ENCODE assay signal across 8 mouse cellular contexts in the genomic region with DNA sequence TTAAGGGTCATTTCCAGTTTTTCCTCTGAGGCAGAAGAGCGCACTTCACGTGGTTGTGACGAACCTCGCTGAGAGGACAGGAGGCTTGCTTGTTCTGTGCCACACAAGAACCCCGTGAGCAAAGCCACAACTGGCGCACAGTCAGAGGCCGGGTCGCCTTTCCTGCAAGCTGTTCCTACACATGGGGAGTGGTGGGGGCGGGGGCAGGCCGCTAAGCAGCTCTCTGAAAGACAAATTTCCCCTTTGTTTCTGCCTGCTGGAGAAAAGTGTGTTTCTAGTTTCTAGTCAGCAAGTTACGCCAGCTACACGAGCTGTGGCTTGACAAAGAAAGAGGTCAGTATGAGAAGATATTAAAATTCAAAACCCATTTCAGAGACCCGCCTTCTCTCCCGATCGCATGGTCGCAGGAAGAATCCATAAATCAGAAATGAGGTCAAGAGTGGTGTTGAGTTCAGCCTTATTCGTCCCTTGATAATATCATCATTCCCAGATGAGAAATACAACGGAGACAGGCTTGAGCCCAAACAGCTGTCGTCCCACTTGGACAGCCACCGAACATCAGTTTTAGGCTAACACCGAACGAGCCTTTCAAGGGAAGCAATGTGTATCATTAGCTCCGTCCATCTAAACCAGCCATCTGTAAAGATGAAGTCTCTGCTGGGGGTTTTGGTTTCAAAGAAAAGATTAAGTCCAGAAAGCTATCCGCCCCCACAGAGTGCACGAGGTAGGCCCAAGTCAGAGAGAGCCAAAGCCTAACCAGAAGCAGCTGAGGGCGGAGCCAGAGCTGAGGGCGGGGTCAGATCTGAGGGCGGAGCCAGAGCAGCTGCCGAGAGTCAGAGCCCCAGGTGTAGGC. TPM values are rescaled to one million over a fixed set of nuclear protein-coding genes. Genes with fewer than 3 reads are reported as not detected.
DNase-seq lines count a peak whose midpoint lies in the region; TF ChIP-seq lines count a peak whose summit lies in the region.

No protein-coding gene starts in this region.

- intact Hi-C loops in heart, postnatal 10 days (cut with DNase I): no loop called here

- no peaks in the 10 kb centered on the region for H3K36me3 ChIP-seq in ES-Bruce4 (ENCODE audit: control insufficient read depth, insufficient read depth, low read length, poor library complexity, severe bottlenecking)

- DNase-seq in 416B (ENCODE audit: low read depth): peak; percentile 91
- peak; percentile 57 for DNase-seq in embryo, embryonic 9.5 days (ENCODE audit: extremely low spot score)
- peak; percentile 59 to 65 for DNase-seq in heart, postnatal 10 days
- DNase-seq in kidney, postnatal 36 days: peak; percentile 68 to 87
- DNase-seq in lung, postnatal 36 days: peak; percentile 89
- peak; percentile 35 for DNase-seq in right cerebral cortex, postnatal 4 days
- DNase-seq in frontal cortex, postnatal 14 days (ENCODE audit: low spot score in 2 of 2): no peak

- TF ChIP-seq EP300 in ES-Bruce4 (IDR thresholded peaks at IDR 0.05; ENCODE audit: insufficient read depth, low read depth, low read length): no peak

- H3K9ac ChIP-seq in ES-Bruce4 (ENCODE audit: low read depth, poor library complexity, severe bottlenecking): peak overlapping the region; percentile 30

- H3K27me3 ChIP-seq in ES-Bruce4 (ENCODE audit: control insufficient read depth, insufficient read depth, low read length, poor library complexity, severe bottlenecking): no peaks in the 10 kb centered on the region

- H3K4me3 ChIP-seq in ES-Bruce4 (ENCODE audit: low read depth, low read length): peak overlapping the region; percentile 56

- peak; percentile 63 for TF ChIP-seq POLR2A in ES-Bruce4 (IDR thresholded peaks at IDR 0.05; ENCODE audit: insufficient read depth, low read length)

- H3K9me3 ChIP-seq in ES-Bruce4 (replicated peaks; ENCODE audit: control insufficient read depth, insufficient read depth, low read length, poor library complexity, severe bottlenecking): no peaks in the 10 kb centered on the region

- no peak for TF ChIP-seq CTCF in ES-Bruce4 (IDR thresholded peaks at IDR 0.05; ENCODE audit: low read depth, low read length)

- H3K4me1 ChIP-seq in ES-Bruce4 (ENCODE audit: control insufficient read depth, insufficient read depth, low read length): no peaks in the 10 kb centered on the region

- H3K27ac ChIP-seq in ES-Bruce4 (ENCODE audit: insufficient read depth, low read length): peak overlapping the region; percentile 78

RNA-seq across cellular contexts. Expression of a gene that starts 30.8 kb away (rescaled TPM):
- polyA plus RNA-seq in ES-Bruce4 (2011; ENCODE audit: insufficient read depth, insufficient read length, low read depth, missing spikeins): 41.7 and 46.6 TPM in 2 replicates
- 100 to 1,000 TPM in 1 of 2 experiments, 10 to 100 TPM in 1; 98.8 to 116 TPM for total RNA-seq in heart, postnatal 10 days (2021)

Comparison
In these comparisons a context has a peak if more than half of its experiments do, and no peak if none do; other contexts are left out.
1. DNase-seq: peak in 416B (single experiment), embryo, embryonic 9.5 days (single experiment), heart, postnatal 10 days (2 of 2), kidney, postnatal 36 days (2 of 2), lung, postnatal 36 days (single experiment) and right cerebral cortex, postnatal 4 days (single experiment); none in frontal cortex, postnatal 14 days (0 of 2).